Mouse (Mus musculus): Measurements from ENCODE around the gene Slc5a4b. TPM values are rescaled to one million over a fixed set of nuclear protein-coding genes. Genes with fewer than 3 reads are reported as not detected.
A peak's percentile ranks its signal among the peaks of the same experiment; 100 is the strongest.

The Slc5a4b gene
- polyA plus RNA-seq, 1 experiment: not detected

DNA sequence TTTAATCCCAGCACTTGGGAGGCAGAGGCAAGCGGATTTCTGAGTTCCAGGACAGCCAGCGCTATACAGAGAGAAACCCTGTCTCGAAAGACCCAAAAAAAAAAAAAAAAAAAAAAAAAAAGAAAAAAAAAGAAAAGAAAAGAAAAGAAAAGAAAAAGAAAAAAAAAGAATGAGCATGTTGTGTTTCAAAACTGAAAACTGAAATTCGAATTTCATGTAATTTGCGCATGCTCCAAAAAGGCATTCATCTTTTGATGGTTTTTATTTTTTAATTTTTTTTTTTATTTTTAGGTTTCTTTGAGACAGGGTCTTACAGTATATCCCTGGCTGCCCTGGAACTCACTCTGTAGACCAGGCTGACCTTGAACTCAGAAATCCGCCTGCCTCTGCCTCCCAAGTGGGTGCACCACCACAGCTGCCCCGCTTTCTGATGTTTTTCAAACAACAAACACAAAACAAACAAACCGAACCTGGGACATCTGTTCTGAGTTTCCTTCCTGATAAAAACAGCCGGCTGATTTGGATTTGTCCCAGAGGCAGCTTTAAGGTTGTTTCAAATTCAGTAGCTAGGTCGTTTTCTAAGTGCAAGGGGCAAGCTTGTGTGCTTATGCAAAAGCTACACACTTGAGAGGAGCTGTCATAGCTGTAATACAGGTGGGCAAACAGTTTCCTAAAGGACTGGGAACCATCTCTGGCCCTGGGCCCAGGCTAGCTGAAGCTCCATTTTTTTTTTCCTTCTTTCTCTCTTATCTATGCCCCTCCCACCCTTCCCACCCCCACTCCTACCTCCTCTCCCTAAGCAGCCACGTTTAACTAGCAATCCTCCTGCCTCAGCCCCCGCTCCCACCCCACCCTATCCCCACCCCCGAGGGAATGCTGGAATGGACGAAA is 79.0 kb downstream of the Slc5a4b start:
- H3K79me3 ChIP-seq (ENCODE audit: low read depth): peaks cover 37% of the 10 kb centered on the region
- H3K4me3 ChIP-seq (ENCODE audit: insufficient read depth, poor library complexity, severe bottlenecking): peak overlapping the region; percentile 96
- peaks cover 43% of the 10 kb centered on the region for H3K79me2 ChIP-seq (ENCODE audit: control insufficient read depth, insufficient read depth)
- H3K27me3 ChIP-seq (ENCODE audit: control insufficient read depth, insufficient read depth, insufficient read length): no peaks in the 10 kb centered on the region
- TF ChIP-seq MAX (IDR thresholded peaks at IDR 0.05): no peak
- no peak for TF ChIP-seq MYOD1 (IDR thresholded peaks at IDR 0.05; ENCODE audit: control insufficient read depth, insufficient read length, low read depth)
- TF ChIP-seq MYOG (IDR thresholded peaks at IDR 0.05; ENCODE audit: control insufficient read depth, extremely low read depth, insufficient read length): no peak
- no peak for TF ChIP-seq CEBPB (IDR thresholded peaks at IDR 0.05; ENCODE audit: low read depth)
- TF ChIP-seq CTCF (IDR thresholded peaks at IDR 0.05; ENCODE audit: control insufficient read depth, insufficient read depth, insufficient read length): no peak
- TF ChIP-seq FOSL1 (IDR thresholded peaks at IDR 0.05; ENCODE audit: insufficient read depth, low read length, poor library complexity, severe bottlenecking): no peak
- no peak for TF ChIP-seq USF1 (IDR thresholded peaks at IDR 0.05; ENCODE audit: low read depth)
- H3K36me3 ChIP-seq (ENCODE audit: control insufficient read depth, insufficient read depth): peaks cover 15% of the 10 kb centered on the region
- H3ac ChIP-seq (ENCODE audit: control insufficient read depth, insufficient read length, low read depth): no peak overlapping the region

DNA sequence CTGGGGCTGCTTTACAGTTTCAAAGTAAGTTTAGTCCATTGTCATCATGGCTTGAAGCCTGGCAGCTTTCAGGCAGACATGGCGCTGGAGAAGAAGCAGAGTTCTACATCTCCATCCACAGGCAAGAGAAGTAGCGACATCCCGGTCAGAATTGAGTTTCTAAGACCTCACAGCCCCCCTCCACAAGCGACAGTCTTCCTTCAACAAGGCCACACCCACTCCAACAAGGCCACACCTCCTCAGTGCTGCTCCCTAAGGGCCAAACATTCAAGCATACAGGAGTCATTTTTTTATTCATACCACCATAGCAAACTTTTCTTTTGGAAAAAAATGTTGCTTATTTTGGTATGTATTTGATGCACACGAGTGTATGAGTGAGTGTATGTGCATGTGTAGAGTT is 80.3 kb downstream of the Slc5a4b start:
- Histone ChIP-seq H3K27me3 (ENCODE audit: control insufficient read depth, insufficient read depth, insufficient read length) (no peaks in the 10 kb centered on the region), H3K4me3 (ENCODE audit: insufficient read depth, poor library complexity, severe bottlenecking) (no peak overlapping the region), H3K79me2 (ENCODE audit: control insufficient read depth, insufficient read depth) (peaks cover 30% of the 10 kb centered on the region), H3K79me3 (ENCODE audit: low read depth) (peaks cover 27% of the 10 kb centered on the region), H3K36me3 (ENCODE audit: control insufficient read depth, insufficient read depth) (peaks cover 6% of the 10 kb centered on the region), H3ac (ENCODE audit: control insufficient read depth, insufficient read length, low read depth) (no peak overlapping the region)
- TF ChIP-seq MAX (IDR thresholded peaks at IDR 0.05): no peak
- TF ChIP-seq CTCF (IDR thresholded peaks at IDR 0.05; ENCODE audit: control insufficient read depth, insufficient read depth, insufficient read length): no peak
- no peak for TF ChIP-seq CEBPB (IDR thresholded peaks at IDR 0.05; ENCODE audit: low read depth)
- TF ChIP-seq MYOD1 (IDR thresholded peaks at IDR 0.05; ENCODE audit: control insufficient read depth, insufficient read length, low read depth): no peak
- TF ChIP-seq MYOG (IDR thresholded peaks at IDR 0.05; ENCODE audit: control insufficient read depth, extremely low read depth, insufficient read length): no peak
- TF ChIP-seq USF1 (IDR thresholded peaks at IDR 0.05; ENCODE audit: low read depth): no peak
- no peak for TF ChIP-seq FOSL1 (IDR thresholded peaks at IDR 0.05; ENCODE audit: insufficient read depth, low read length, poor library complexity, severe bottlenecking)

DNA sequence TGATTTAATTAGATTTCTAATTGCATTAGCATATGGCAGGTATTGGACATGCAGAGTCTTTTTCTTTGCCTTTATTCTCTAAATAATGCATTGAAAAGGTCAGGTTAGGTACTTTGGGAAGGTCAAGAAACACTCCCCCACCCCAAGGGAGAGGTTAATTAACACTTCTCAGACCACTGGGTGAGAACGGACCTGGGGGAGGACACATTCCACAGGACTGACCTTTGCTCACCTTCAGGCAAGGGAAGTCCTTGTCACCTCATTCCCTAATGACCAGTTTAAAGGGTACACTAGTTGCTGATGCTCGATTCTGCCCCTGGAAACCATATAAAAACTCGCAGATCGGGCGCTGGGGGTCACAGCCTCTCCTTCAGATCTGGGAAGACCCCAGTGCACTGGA is 81.5 kb downstream of the Slc5a4b start:
- Histone ChIP-seq H3K27me3 (ENCODE audit: control insufficient read depth, insufficient read depth, insufficient read length) (no peaks in the 10 kb centered on the region), H3K79me2 (ENCODE audit: control insufficient read depth, insufficient read depth) (peaks cover 18% of the 10 kb centered on the region), H3K4me3 (ENCODE audit: insufficient read depth, poor library complexity, severe bottlenecking) (no peak overlapping the region), H3ac (ENCODE audit: control insufficient read depth, insufficient read length, low read depth) (no peak overlapping the region), H3K36me3 (ENCODE audit: control insufficient read depth, insufficient read depth) (peaks cover 1% of the 10 kb centered on the region), H3K79me3 (ENCODE audit: low read depth) (peaks cover 17% of the 10 kb centered on the region)
- TF ChIP-seq USF1 (IDR thresholded peaks at IDR 0.05; ENCODE audit: low read depth) (no peak), MYOD1 (IDR thresholded peaks at IDR 0.05; ENCODE audit: control insufficient read depth, insufficient read length, low read depth) (no peak), CEBPB (IDR thresholded peaks at IDR 0.05; ENCODE audit: low read depth) (no peak), FOSL1 (IDR thresholded peaks at IDR 0.05; ENCODE audit: insufficient read depth, low read length, poor library complexity, severe bottlenecking) (no peak), MYOG (IDR thresholded peaks at IDR 0.05; ENCODE audit: control insufficient read depth, extremely low read depth, insufficient read length) (no peak), CTCF (IDR thresholded peaks at IDR 0.05; ENCODE audit: control insufficient read depth, insufficient read depth, insufficient read length) (no peak), MAX (IDR thresholded peaks at IDR 0.05) (no peak)

GRCm38 (mm10) chr10:76028396-76028795 is 82.4 kb downstream of the Slc5a4b start:
- Histone ChIP-seq H3K79me2 (ENCODE audit: control insufficient read depth, insufficient read depth) (peaks cover 9% of the 10 kb centered on the region), H3K27me3 (ENCODE audit: control insufficient read depth, insufficient read depth, insufficient read length) (no peaks in the 10 kb centered on the region), H3ac (ENCODE audit: control insufficient read depth, insufficient read length, low read depth) (no peak overlapping the region), H3K79me3 (ENCODE audit: low read depth) (peaks cover 8% of the 10 kb centered on the region), H3K4me3 (ENCODE audit: insufficient read depth, poor library complexity, severe bottlenecking) (no peak overlapping the region), H3K36me3 (ENCODE audit: control insufficient read depth, insufficient read depth) (no peaks in the 10 kb centered on the region)
- TF ChIP-seq MYOG (IDR thresholded peaks at IDR 0.05; ENCODE audit: control insufficient read depth, extremely low read depth, insufficient read length) (no peak), CTCF (IDR thresholded peaks at IDR 0.05; ENCODE audit: control insufficient read depth, insufficient read depth, insufficient read length) (no peak), FOSL1 (IDR thresholded peaks at IDR 0.05; ENCODE audit: insufficient read depth, low read length, poor library complexity, severe bottlenecking) (no peak), MAX (IDR thresholded peaks at IDR 0.05) (no peak), MYOD1 (IDR thresholded peaks at IDR 0.05; ENCODE audit: control insufficient read depth, insufficient read length, low read depth) (no peak), CEBPB (IDR thresholded peaks at IDR 0.05; ENCODE audit: low read depth) (no peak), USF1 (IDR thresholded peaks at IDR 0.05; ENCODE audit: low read depth) (no peak)

GRCm38 (mm10) chr10:76028016-76028366 is 82.8 kb downstream of the Slc5a4b start:
- TF ChIP-seq MYOG (IDR thresholded peaks at IDR 0.05; ENCODE audit: control insufficient read depth, extremely low read depth, insufficient read length) (no peak), FOSL1 (IDR thresholded peaks at IDR 0.05; ENCODE audit: insufficient read depth, low read length, poor library complexity, severe bottlenecking) (no peak), MYOD1 (IDR thresholded peaks at IDR 0.05; ENCODE audit: control insufficient read depth, insufficient read length, low read depth) (no peak), MAX (IDR thresholded peaks at IDR 0.05) (no peak), CEBPB (IDR thresholded peaks at IDR 0.05; ENCODE audit: low read depth) (no peak)
- H3K36me3 ChIP-seq (ENCODE audit: control insufficient read depth, insufficient read depth): no peaks in the 10 kb centered on the region
- H3ac ChIP-seq (ENCODE audit: control insufficient read depth, insufficient read length, low read depth): no peak overlapping the region
- peaks cover 4% of the 10 kb centered on the region for H3K79me3 ChIP-seq (ENCODE audit: low read depth)
- no peaks in the 10 kb centered on the region for H3K27me3 ChIP-seq (ENCODE audit: control insufficient read depth, insufficient read depth, insufficient read length)
- H3K4me3 ChIP-seq (ENCODE audit: insufficient read depth, poor library complexity, severe bottlenecking): no peak overlapping the region
- peaks cover 5% of the 10 kb centered on the region for H3K79me2 ChIP-seq (ENCODE audit: control insufficient read depth, insufficient read depth)

Measured in C2C12 (cell line).